8 mouse cellular contexts compared by ENCODE assay signal in the genomic region with DNA sequence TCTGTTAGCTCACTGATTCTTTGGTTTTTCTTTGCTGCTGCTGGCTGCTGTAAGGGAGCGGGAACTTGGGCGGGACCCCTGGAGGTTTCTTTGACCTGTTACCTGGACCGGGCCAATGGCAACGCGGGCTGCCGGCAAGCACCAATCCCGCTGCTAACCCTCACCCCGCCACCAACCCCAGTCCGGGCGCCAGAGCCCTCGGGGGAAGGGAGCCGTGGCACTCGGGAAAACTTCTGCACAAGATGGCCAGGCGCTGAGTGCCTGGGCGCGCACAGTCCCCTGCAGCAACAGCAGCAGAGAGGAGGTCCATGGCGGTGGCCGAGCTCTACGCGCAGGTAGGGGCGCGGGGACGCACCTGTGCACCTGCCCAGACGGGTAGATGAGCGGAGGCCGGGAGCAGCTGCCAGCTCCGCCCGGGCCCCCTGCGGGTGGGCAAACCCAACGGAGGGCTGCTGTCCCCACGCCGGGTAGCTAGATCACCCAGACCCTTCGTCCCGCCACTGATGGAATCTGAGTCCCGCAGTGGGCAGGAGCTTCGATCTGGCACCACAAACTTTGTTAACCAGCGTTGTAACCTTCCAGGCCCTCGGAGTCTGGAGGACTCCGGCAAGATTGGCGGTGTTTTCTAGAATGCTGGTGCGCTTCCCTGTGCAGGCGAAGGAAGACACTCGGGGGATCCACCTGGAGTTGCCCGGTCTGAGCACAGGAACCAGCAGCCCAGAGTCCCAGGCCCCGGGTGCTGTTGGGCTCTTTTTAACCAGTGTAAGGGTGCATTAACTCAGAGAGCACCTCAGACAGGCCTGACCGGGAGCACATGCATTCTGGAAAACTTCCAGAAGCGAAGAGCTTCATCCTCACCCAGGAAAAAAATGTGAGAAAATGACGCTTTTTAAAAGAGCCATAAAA. TPM values are rescaled to one million over a fixed set of nuclear protein-coding genes. Genes with fewer than 3 reads are reported as not detected.
A peak's percentile ranks its signal among the peaks of the same experiment; 100 is the strongest.
DNase-seq lines count a peak whose midpoint lies in the region; ATAC-seq lines count a peak whose summit lies in the region.

Gene Myo5c, plus strand, starts transcription at position 180 of the 906 bp plus-strand sequence.

- H3K27me3 ChIP-seq in erythroblast, embryonic 14.5 days (ENCODE audit: control insufficient read depth), result peaks cover 25% of the 10 kb centered on the region
- H3K27me3 ChIP-seq in forebrain, embryonic 11.5 days (ENCODE audit: control insufficient read depth, insufficient read depth, low read length), result peaks cover 19% of the 10 kb centered on the region

- H3K9me3 ChIP-seq in erythroblast, embryonic 14.5 days (ENCODE audit: control insufficient read depth, low read length), result no peaks in the 10 kb centered on the region
- H3K9me3 ChIP-seq in forebrain, embryonic 11.5 days (ENCODE audit: control insufficient read depth, low read length), result no peaks in the 10 kb centered on the region

- no peaks in the 10 kb centered on the region for H3K36me3 ChIP-seq in erythroblast, embryonic 14.5 days (ENCODE audit: control insufficient read depth)
- H3K36me3 ChIP-seq in forebrain, embryonic 11.5 days (ENCODE audit: control insufficient read depth, insufficient read depth, low read length), result no peaks in the 10 kb centered on the region

- no peak within 1 kb of the TSS for H3K27ac ChIP-seq in forebrain, embryonic 11.5 days (ENCODE audit: low read depth, low read length)

- no peaks in the 10 kb centered on the region for H3K4me1 ChIP-seq in erythroblast, embryonic 14.5 days (ENCODE audit: control insufficient read depth)
- H3K4me1 ChIP-seq in forebrain, embryonic 11.5 days (replicated peaks; ENCODE audit: control insufficient read depth, insufficient read depth, low read length), result 0 out of 2 replicates have a peak, but pooled peaks cover 2% of the 10 kb centered on the region

- peak within 1 kb of the TSS; percentile 32 for H3K4me3 ChIP-seq in erythroblast, embryonic 14.5 days (replicated peaks)
- H3K4me3 ChIP-seq in forebrain, embryonic 11.5 days (ENCODE audit: low read depth, low read length), result peak within 1 kb of the TSS; percentile 33

- peak within 1 kb of the TSS; percentile 13; the same call in 1 of the 2 replicates for H3K9ac ChIP-seq in forebrain, embryonic 11.5 days (ENCODE audit: low read length)

- 3% methylated on average over 48 of the region's 48 CpGs for WGBS in forebrain, embryonic 11.5 days
- 8% methylated on average over 48 of the region's 48 CpGs for WGBS in large intestine, adult 2 months

- DNase-seq in forebrain, embryonic 11.5 days (ENCODE audit: low spot score), result peak; percentile 75
- peak; percentile 18 to 57 for DNase-seq in heart, postnatal 36 days
- DNase-seq in large intestine, adult 2 months (ENCODE audit: low read depth, low spot score), result no peak
- peak; percentile 37 for DNase-seq in mesoderm, embryonic 11.5 days (ENCODE audit: low read depth, low spot score)
- DNase-seq in urinary bladder, postnatal 25 days (ENCODE audit: low spot score), result peak; percentile 30
- DNase-seq in layer of hippocampus, postnatal 36 days, result no peak

- ATAC-seq in erythroblast, adult 5-6 weeks (replicated peaks; ENCODE audit: low FRiP score, poor library complexity, severe bottlenecking), result no peak
- ATAC-seq in forebrain, embryonic 11.5 days (replicated peaks; ENCODE audit: low FRiP score), result peak; percentile 51; the same call in 1 of the 2 replicates

- peak within 1 kb of the TSS; percentile 65 for H3K4me2 ChIP-seq in forebrain, embryonic 11.5 days (ENCODE audit: low read depth, low read length, severe bottlenecking)

- intact Hi-C loops in heart, postnatal 36 days (cut with DNase I), result no loop called here

RNA-seq across cellular contexts. Expression of gene Myo5c, which starts in this region (rescaled TPM):
- polyA plus RNA-seq in erythroblast, embryonic 14.5 days (2012), result not detected in 2 replicates
- not detected in 2 replicates for total RNA-seq in erythroblast, adult 5-6 weeks (2015; ENCODE audit: low replicate concordance)
- total RNA-seq in erythroblast, adult 5-6 weeks (2017; ENCODE audit: low replicate concordance), result not detected in 2 replicates
- 0.55 and 0.72 TPM in 2 replicates for polyA plus RNA-seq in forebrain, embryonic 11.5 days (2014; fragmentation: Nextera tagmentation; extraction: Ambion mirVana)
- total RNA-seq in heart, postnatal 36 days (2021), result 1 to 10 TPM; 5.2 to 6.7 TPM
- 16.3 and 21.9 TPM in 2 replicates for polyA plus RNA-seq in large intestine, adult 2 months (2012; rRNA removed)
- under 1 TPM; 0.50 to 0.53 TPM for total RNA-seq in layer of hippocampus, postnatal 36 days (2021)

Comparison
In these comparisons a context has a peak if more than half of its experiments do, and no peak if none do; other contexts are left out.
1. RNA of gene Myo5c (total RNA-seq): 5.2 to 6.7 TPM in heart, postnatal 36 days; 0.50 to 0.53 TPM in layer of hippocampus, postnatal 36 days and not detected in erythroblast, adult 5-6 weeks; every median in the first group is over 4 times any median in the second.
2. RNA of gene Myo5c (polyA plus RNA-seq): 16.3 to 21.9 TPM in large intestine, adult 2 months; 0.55 to 0.72 TPM in forebrain, embryonic 11.5 days and not detected in erythroblast, embryonic 14.5 days; every median in the first group is over 10 times any median in the second.
3. Peak in DNase-seq, ATAC-seq, H3K4me3 ChIP-seq, H3K9ac ChIP-seq and H3K4me2 ChIP-seq in forebrain, embryonic 11.5 days; RNA of the gene not detected or under 1 TPM.
4. DNase-seq: peak in heart, postnatal 36 days (2 of 2), mesoderm, embryonic 11.5 days (single experiment) and urinary bladder, postnatal 25 days (single experiment); none in large intestine, adult 2 months (single experiment) and layer of hippocampus, postnatal 36 days (0 of 2).